Mouse (Mus musculus) midbrain, embryonic 13.5 days (tissue): ENCODE data around the gene Hes6. TPM values are rescaled to one million over a fixed set of nuclear protein-coding genes. Genes with fewer than 3 reads are reported as not detected.

Experiments used
- ATAC-seq: fragments of 200-750 bp; cut with Nextera tagmentation; 2 replicates; pipeline ENCODE4 v1.8.0; 2017; ENCODE audit warnings: mild to moderate bottlenecking, moderate TSS enrichment, moderate library complexity
- H3K27ac ChIP-seq: fragments of 300-500 bp; sonication (generic); 2 replicates; pipeline ENCODE4 v1.5.1; 2015; ENCODE audit warnings: inconsistent platforms, mild to moderate bottlenecking, moderate library complexity
- H3K27me3 ChIP-seq: fragments of 300-500 bp; sonication (generic); 2 replicates; pipeline ENCODE4 v1.6.1; 2015; ENCODE audit warnings: mild to moderate bottlenecking, inconsistent platforms
- H3K36me3 ChIP-seq: fragments of 300-500 bp; sonication (generic); 2 replicates; pipeline ENCODE4 v1.6.1; 2015; ENCODE audit warnings: mild to moderate bottlenecking, inconsistent platforms
- H3K4me1 ChIP-seq: fragments of 300-500 bp; sonication (generic); replicated peaks from 2 replicates; pipeline ENCODE4 v1.6.1; 2015; ENCODE audit warnings: inconsistent platforms
- H3K4me2 ChIP-seq: fragments of 300-500 bp; sonication (generic); replicated peaks from 2 replicates; pipeline ENCODE4 v1.6.1; 2015; ENCODE audit warnings: moderate library complexity, mild to moderate bottlenecking, inconsistent platforms
- H3K4me3 ChIP-seq: fragments of 300-500 bp; sonication (generic); replicated peaks from 2 replicates; pipeline ENCODE4 v1.5.1; 2015; ENCODE audit warnings: mild to moderate bottlenecking, inconsistent platforms
- H3K9ac ChIP-seq: fragments of 300-500 bp; sonication (generic); replicated peaks from 2 replicates; pipeline ENCODE4 v1.6.1; 2015; ENCODE audit warnings: mild to moderate bottlenecking, inconsistent platforms
- H3K9me3 ChIP-seq: fragments of 300-500 bp; sonication (generic); 2 replicates; pipeline ENCODE4 v1.6.1; 2016; ENCODE audit warnings: mild to moderate bottlenecking, inconsistent platforms
- WGBS: fragments of 180-500 bp; shearing (Covaris S2); methylation state at CpG from one replicate; pipeline ENCODE4 v1.1.7; 2015; 5-methylcytosine and 5-hydroxymethylcytosine counted together
- polyA plus RNA-seq: library from polyadenylated mRNA; unstranded; fragments of >200 nt; fragmentation: Nextera tagmentation; extraction: Ambion mirVana; gene quantifications from 2 replicates; pipeline ENCODE4 v1.2.1, GENCODE M21; 2015

Hes6 gene
- polyA plus RNA-seq, result 316 and 357 TPM in 2 replicates

DNA sequence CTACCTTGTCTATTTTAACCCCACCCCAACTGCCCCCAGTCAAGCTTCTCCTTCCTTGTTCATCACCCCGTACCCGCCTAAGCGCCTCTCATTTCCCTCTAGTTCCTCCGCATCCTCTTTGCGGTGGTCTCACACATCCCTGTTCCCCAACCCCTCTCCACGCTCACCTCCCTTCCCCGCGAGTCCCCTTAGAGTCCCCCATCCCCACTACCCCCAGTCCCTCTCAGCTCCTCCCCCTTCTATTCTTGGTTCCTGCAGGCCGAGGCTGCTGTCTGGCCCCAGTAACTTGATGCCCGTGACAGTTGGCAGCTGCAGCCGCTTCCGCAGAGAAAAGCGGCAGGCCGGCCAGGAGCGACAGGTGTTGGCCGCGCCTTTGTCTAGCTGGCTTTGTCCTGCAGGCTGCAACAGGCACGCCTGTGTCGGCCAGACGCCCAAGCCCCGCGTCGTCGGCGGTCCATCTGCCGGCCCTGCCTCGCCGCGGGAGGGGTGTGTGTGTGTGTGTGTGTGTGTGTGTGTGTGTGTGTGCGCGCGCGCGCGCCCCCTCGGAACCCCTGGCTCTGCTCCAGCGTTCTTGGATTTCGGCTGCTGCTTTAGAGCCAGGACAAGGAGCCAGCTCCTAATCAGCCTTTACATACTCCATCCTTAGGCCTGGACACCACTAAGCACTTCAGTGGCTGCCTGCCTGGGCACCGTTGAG lies at the start of gene Hes6:
Hes6 (minus strand) TSS at position 141 of the 697 bp plus-strand sequence.
- WGBS, result under 1% methylated on average over 32 of the region's 39 CpGs
- Histone ChIP-seq H3K4me3 (peak within 1 kb of the TSS; percentile 81), H3K4me2 (peak within 1 kb of the TSS; percentile 95), H3K36me3 (peaks cover 20% of the 10 kb centered on the region), H3K9me3 (no peaks in the 10 kb centered on the region), H3K27ac (peak within 1 kb of the TSS; percentile 98), H3K27me3 (no peaks in the 10 kb centered on the region), H3K4me1 (peaks cover 61% of the 10 kb centered on the region), H3K9ac (peak within 1 kb of the TSS; percentile 96)
- ATAC-seq, result peak; percentile 72

DNA sequence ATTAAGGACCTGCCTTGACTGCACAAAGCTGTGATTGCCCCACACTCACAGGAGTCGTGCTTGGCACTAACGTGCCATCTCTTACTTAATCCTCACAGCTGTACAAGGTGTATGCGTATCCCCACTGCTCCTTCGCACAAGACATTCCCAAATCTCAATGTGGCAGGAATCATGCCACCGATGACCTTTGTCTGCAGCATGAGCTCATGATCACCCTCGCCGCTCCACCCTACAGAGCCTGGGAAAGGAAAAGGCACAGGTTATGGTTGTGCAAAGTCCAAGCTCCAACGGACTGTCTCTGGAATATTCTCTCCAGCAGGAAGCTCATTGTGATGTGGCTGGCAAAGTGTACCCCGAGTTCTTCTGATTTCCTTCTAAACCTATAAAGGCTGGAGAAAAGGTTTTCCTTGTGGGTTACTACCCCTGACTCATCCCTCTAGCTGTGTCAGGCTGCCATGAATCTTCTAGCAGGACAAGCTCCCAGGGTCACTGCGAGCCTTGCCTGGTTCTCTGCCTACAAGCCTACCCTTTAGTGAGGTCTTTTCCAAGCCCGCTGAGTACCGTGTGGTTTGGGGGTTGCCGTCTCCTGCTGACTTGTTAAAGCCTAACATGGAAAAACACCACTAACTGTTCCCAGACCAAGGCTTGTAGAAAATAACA lies 49.6 kb upstream of the Hes6 start:
- Histone ChIP-seq H3K27me3 (no peaks in the 10 kb centered on the region), H3K4me1 (peaks cover 15% of the 10 kb centered on the region), H3K9me3 (no peaks in the 10 kb centered on the region), H3K27ac (no peak overlapping the region), H3K4me3 (no peak overlapping the region), H3K36me3 (no peaks in the 10 kb centered on the region), H3K4me2 (no peak overlapping the region), H3K9ac (no peak overlapping the region)
- ATAC-seq, result no peak
- WGBS, result 89% methylated on average over 13 of the region's 13 CpGs

DNA sequence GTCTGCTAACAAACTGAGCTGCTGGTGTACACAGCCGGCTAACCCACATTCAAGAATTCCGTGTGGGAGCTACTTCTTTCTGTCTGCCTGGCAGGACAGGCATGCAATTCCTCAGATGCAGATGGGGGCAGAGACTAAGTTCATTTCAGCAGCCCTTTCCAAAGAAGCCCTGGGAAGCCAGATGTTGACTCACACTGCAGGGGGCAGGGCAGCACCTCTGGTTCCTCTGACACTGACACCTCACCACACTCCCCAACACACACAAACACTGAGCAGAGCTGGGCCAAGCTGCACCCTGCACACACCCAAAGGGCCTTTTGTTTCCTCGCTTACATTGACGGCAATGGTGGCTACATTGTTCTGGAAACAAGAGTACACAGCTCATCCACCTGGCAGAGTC lies 46.7 kb upstream of the Hes6 start:
- WGBS, result 43% methylated on average over 4 of the region's 4 CpGs
- Histone ChIP-seq H3K4me3 (no peak overlapping the region), H3K4me1 (peaks cover 44% of the 10 kb centered on the region), H3K27me3 (peaks cover 13% of the 10 kb centered on the region), H3K9ac (no peak overlapping the region), H3K36me3 (no peaks in the 10 kb centered on the region), H3K27ac (no peak overlapping the region), H3K4me2 (peak overlapping the region; percentile 67; the same call in 1 of the 2 replicates), H3K9me3 (no peaks in the 10 kb centered on the region)
- ATAC-seq, result no peak

GRCm38 (mm10) chr1:91460069-91460468 lies 46.2 kb upstream of the Hes6 start:
- Histone ChIP-seq H3K36me3 (no peaks in the 10 kb centered on the region), H3K9ac (peak overlapping the region; percentile 62; the same call in 1 of the 2 replicates), H3K27ac (peak overlapping the region; percentile 65; the same call in 1 of the 2 replicates), H3K4me3 (peak overlapping the region; percentile 60), H3K9me3 (no peaks in the 10 kb centered on the region), H3K4me2 (peak overlapping the region; percentile 67), H3K4me1 (peaks cover 49% of the 10 kb centered on the region), H3K27me3 (peaks cover 13% of the 10 kb centered on the region)
- WGBS, result 52% methylated on average over 7 of the region's 7 CpGs
- ATAC-seq, result no peak

- Histone ChIP-seq H3K4me2 (peak within 1 kb of the TSS; percentile 81), H3K27ac (peak within 1 kb of the TSS; percentile 65)
Measured at GRCm38 (mm10) chr1:91459059-91459809, 45.4 kb upstream of the Hes6 start, which contains the start of gene Per2. TSS of gene Per2 (minus strand) at chr1:91459324.

DNA sequence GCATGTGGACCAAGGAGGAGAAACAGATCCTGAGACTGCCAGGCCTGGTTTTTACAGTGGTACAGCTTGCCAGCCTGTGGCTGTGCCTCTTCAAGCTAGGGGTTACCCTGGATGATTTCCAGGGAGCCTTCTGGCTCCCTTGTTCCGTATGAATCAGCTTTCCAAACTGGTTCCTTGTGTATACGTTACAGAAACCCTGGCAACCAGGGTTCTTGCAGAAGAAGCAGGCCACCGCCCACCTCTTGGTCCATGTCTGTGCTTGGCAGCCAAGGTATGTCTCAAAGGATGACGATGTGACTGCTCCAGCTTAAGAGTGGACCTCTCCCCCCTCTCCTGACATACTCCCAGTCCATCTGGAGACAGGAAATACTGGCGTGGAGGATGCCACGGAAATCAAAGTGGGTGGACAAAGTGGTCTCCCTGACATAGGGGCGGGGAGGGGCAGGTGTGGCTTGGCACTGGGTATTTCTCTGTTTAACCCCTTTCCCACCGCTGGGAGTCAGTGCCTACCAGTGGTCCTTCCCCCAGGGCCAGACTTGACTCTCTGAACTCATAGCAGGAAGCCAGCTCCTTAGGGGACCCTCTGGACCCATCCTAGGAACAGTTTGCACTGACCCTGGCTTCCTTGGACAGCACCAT lies 44.5 kb upstream of the Hes6 start:
- H3K4me1 ChIP-seq, result peaks cover 48% of the 10 kb centered on the region
- no peaks in the 10 kb centered on the region for H3K36me3 ChIP-seq
- peak; percentile 9 for ATAC-seq
- peak overlapping the region; percentile 81 for H3K4me2 ChIP-seq
- H3K27ac ChIP-seq, result peak overlapping the region; percentile 64
- WGBS, result 15% methylated on average over 8 of the region's 8 CpGs
- H3K4me3 ChIP-seq, result peak overlapping the region; percentile 60
- H3K9ac ChIP-seq, result peak overlapping the region; percentile 72
- H3K9me3 ChIP-seq, result no peaks in the 10 kb centered on the region
- peaks cover 13% of the 10 kb centered on the region for H3K27me3 ChIP-seq

More at GRCm38 (mm10) chr1:91459059-91459809, 45.4 kb upstream of the Hes6 start, which contains the start of gene Per2:
- Histone ChIP-seq H3K9ac (peak within 1 kb of the TSS; percentile 72), H3K36me3 (no peaks in the 10 kb centered on the region), H3K4me1 (peaks cover 48% of the 10 kb centered on the region), H3K4me3 (peak within 1 kb of the TSS; percentile 60), H3K27me3 (peaks cover 13% of the 10 kb centered on the region), H3K9me3 (no peaks in the 10 kb centered on the region)
- under 1% methylated on average over 91 of the region's 91 CpGs for WGBS
- ATAC-seq, result peak; percentile 98

- peak overlapping the region; percentile 64; the same call in 1 of the 2 replicates for H3K27ac ChIP-seq
- ATAC-seq, result no peak
- H3K4me3 ChIP-seq, result peak overlapping the region; percentile 60; the same call in 1 of the 2 replicates
- 88% methylated on average over 5 of the region's 5 CpGs for WGBS
- H3K27me3 ChIP-seq, result peaks cover 13% of the 10 kb centered on the region
- no peaks in the 10 kb centered on the region for H3K9me3 ChIP-seq
- H3K9ac ChIP-seq, result peak overlapping the region; percentile 72; the same call in 1 of the 2 replicates
- peaks cover 48% of the 10 kb centered on the region for H3K4me1 ChIP-seq
- H3K36me3 ChIP-seq, result no peaks in the 10 kb centered on the region
- peak overlapping the region; percentile 81 for H3K4me2 ChIP-seq
Measured at GRCm38 (mm10) chr1:91457698-91458097, 43.9 kb upstream of the Hes6 start.

- no peaks in the 10 kb centered on the region for H3K9me3 ChIP-seq
Measured at GRCm38 (mm10) chr1:91457116-91457515, 43.3 kb upstream of the Hes6 start.

DNA sequence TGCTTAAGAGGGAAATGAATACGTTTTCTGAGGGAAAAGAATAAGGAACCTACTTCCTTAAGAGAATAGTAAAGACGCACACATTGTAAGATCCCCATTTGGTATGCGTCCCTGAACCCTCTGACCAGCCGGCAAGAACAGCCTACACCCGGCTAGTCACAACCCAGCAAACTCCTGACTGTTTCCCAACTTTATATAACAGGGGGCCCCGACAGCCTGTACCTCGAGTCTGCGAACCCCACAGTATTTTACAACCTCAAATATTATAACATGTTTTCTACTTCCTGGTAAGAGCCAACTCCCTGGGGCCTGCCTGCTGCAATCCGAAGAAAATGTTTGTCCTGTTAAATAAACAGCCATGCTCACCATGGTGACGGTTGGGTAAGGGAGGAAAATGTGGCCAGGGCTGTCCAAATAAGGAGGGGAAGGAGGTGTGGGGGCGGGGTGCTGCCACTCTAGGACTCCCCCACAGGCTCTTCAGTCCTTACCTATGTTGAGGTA lies 42.5 kb upstream of the Hes6 start:
- Histone ChIP-seq H3K4me2 (peak overlapping the region; percentile 5), H3K4me3 (no peak overlapping the region), H3K9me3 (no peaks in the 10 kb centered on the region), H3K27me3 (peaks cover 13% of the 10 kb centered on the region), H3K4me1 (peaks cover 48% of the 10 kb centered on the region), H3K27ac (peak overlapping the region; percentile 10; the same call in 1 of the 2 replicates), H3K9ac (no peak overlapping the region), H3K36me3 (no peaks in the 10 kb centered on the region)
- WGBS, result 25% methylated on average over 11 of the region's 11 CpGs
- ATAC-seq, result no peak

More at GRCm38 (mm10) chr1:91457116-91457515, 43.3 kb upstream of the Hes6 start:
- Histone ChIP-seq H3K4me3 (no peak overlapping the region), H3K27me3 (peaks cover 13% of the 10 kb centered on the region), H3K27ac (no peak overlapping the region), H3K4me2 (no peak overlapping the region; the same call in none of the 2 replicates), H3K9ac (no peak overlapping the region), H3K4me1 (peaks cover 48% of the 10 kb centered on the region), H3K36me3 (no peaks in the 10 kb centered on the region)
- WGBS, result 89% methylated on average over 4 of the region's 4 CpGs
- no peak for ATAC-seq

DNA sequence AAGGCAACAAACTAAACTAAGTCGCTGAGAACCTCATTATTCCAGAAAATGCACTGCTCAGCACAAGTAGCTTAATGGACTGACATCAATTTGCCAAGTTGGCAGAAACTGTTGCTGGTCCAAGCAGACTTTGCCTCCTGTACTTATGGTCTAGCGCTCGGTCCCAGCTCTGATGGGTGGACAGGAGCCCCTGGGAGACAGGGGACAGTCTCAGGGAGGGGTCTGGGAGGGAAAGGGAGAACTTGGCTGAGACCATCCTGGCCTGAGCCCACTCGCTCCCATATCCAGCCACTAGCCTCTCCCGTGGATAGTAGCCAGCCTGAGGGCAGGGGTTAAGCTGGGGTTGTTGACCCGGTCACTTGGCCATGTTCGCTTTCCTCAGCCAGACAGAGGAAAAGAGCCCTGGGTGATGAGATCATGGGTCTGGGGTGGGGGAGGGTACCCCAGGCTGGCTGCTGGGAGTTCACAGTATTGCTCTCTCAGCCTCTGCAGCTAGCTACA lies 41.9 kb upstream of the Hes6 start:
- no peak overlapping the region for H3K4me3 ChIP-seq
- H3K9ac ChIP-seq, result no peak overlapping the region
- peak overlapping the region; percentile 5; the same call in 1 of the 2 replicates for H3K4me2 ChIP-seq
- no peaks in the 10 kb centered on the region for H3K9me3 ChIP-seq
- peaks cover 48% of the 10 kb centered on the region for H3K4me1 ChIP-seq
- H3K27me3 ChIP-seq, result peaks cover 13% of the 10 kb centered on the region
- H3K36me3 ChIP-seq, result no peaks in the 10 kb centered on the region
- H3K27ac ChIP-seq, result peak overlapping the region; percentile 10
- ATAC-seq, result no peak
- WGBS, result 43% methylated on average over 7 of the region's 7 CpGs

GRCm38 (mm10) chr1:91454927-91455326 lies 41.1 kb upstream of the Hes6 start:
- H3K36me3 ChIP-seq, result peaks cover 6% of the 10 kb centered on the region; the same call in 1 of the 2 replicates
- WGBS, result 84% methylated on average over 3 of the region's 3 CpGs
- no peak overlapping the region for H3K9ac ChIP-seq

More at GRCm38 (mm10) chr1:91454927-91455326, 41.1 kb upstream of the Hes6 start:
- H3K4me3 ChIP-seq, result no peak overlapping the region
- H3K27me3 ChIP-seq, result peaks cover 13% of the 10 kb centered on the region
- H3K9me3 ChIP-seq, result no peaks in the 10 kb centered on the region
- no peak overlapping the region for H3K4me2 ChIP-seq
- H3K4me1 ChIP-seq, result peaks cover 43% of the 10 kb centered on the region
- ATAC-seq, result no peak
- H3K27ac ChIP-seq, result no peak overlapping the region
